9 mouse cellular contexts compared by ENCODE assay signal in genomic region chr7:67228891-67229602, GRCm38 (mm10). TPM values are rescaled to one million over a fixed set of nuclear protein-coding genes. Genes with fewer than 3 reads are reported as not detected.
DNase-seq lines count a peak whose midpoint lies in the region; ATAC-seq and TF ChIP-seq lines count a peak whose summit lies in the region.
"Had no signal": no experiment of that assay in that cellular context is flagged by ENCODE, and none has a peak within 500 bp of the region (broad histone marks: within the 10 kb centered on the region; RNA-seq: fewer than 3 reads in every experiment).

No protein-coding gene starts in this region.

- H3K27me3 ChIP-seq in liver, embryonic 13.5 days: no peaks in the 10 kb centered on the region
- no peaks in the 10 kb centered on the region for H3K27me3 ChIP-seq in neural tube, embryonic 13.5 days
- H3K27me3 ChIP-seq: neural tube, embryonic 12.5 days had no signal

- 69% methylated on average over 5 of the region's 5 CpGs for WGBS in liver, embryonic 13.5 days (ENCODE audit: insufficient replicate concordance)
- 82% methylated on average over 5 of the region's 5 CpGs for WGBS in neural tube, embryonic 13.5 days

- in situ Hi-C loops in ES-E14 (cut with MboI; ENCODE audit: low sequenced_read_pairs in 2 of 2, unreplicated experiment in 2 of 2): no loop called here

- no peaks in the 10 kb centered on the region; the same call in none of the 2 replicates for H3K36me3 ChIP-seq in ES-E14 (ENCODE audit: control insufficient read depth, insufficient read depth, low read length, poor library complexity, severe bottlenecking)
- peaks cover 9% of the 10 kb centered on the region; the same call in 1 of the 2 replicates for H3K36me3 ChIP-seq in liver, embryonic 13.5 days
- peaks cover 43% of the 10 kb centered on the region for H3K36me3 ChIP-seq in neural tube, embryonic 13.5 days

- peak; percentile 50 for DNase-seq in kidney, adult 18-20 months
- no peak for DNase-seq in kidney, adult 8-10 months
- peak; percentile 12 for DNase-seq in ES-E14 (ENCODE audit: low read depth, low spot score)
- DNase-seq in embryo, embryonic 10.5 days (ENCODE audit: low spot score): peak; percentile 62
- no peak for DNase-seq in liver, embryonic 13.5 days
- DNase-seq in left cerebral cortex, adult 8-10 months (ENCODE audit: low spot score in 2 of 2): no peak

- H3K9ac ChIP-seq in ES-E14 (ENCODE audit: insufficient read depth, low read depth, low read length, poor library complexity, severe bottlenecking): no peak overlapping the region
- H3K9ac ChIP-seq in liver, embryonic 13.5 days: no peak overlapping the region
- H3K9ac ChIP-seq in neural tube, embryonic 13.5 days: no peak overlapping the region
- H3K9ac ChIP-seq: neural tube, embryonic 12.5 days had no signal

- H3K4me2 ChIP-seq in liver, embryonic 13.5 days: no peak overlapping the region
- no peak overlapping the region for H3K4me2 ChIP-seq in neural tube, embryonic 13.5 days
- H3K4me2 ChIP-seq: neural tube, embryonic 12.5 days had no signal

- H3K27ac ChIP-seq in ES-E14 (ENCODE audit: insufficient read depth, low read depth, low read length, poor library complexity, severe bottlenecking): no peak overlapping the region
- no peak overlapping the region for H3K27ac ChIP-seq in liver, embryonic 13.5 days
- no peak overlapping the region for H3K27ac ChIP-seq in neural tube, embryonic 13.5 days (replicated peaks)
- H3K27ac ChIP-seq: neural tube, embryonic 12.5 days had no signal

- no peaks in the 10 kb centered on the region for H3K9me3 ChIP-seq in ES-E14 (ENCODE audit: control insufficient read depth, insufficient read depth, low read depth, low read length)
- H3K9me3 ChIP-seq in liver, embryonic 13.5 days (replicated peaks): no peaks in the 10 kb centered on the region
- H3K9me3 ChIP-seq in neural tube, embryonic 13.5 days: no peaks in the 10 kb centered on the region
- H3K9me3 ChIP-seq: neural tube, embryonic 12.5 days had no signal

- no peaks in the 10 kb centered on the region for H3K4me1 ChIP-seq in ES-E14 (ENCODE audit: control insufficient read depth in 2 of 2, insufficient read depth in 2 of 2, low read length in 2 of 2, poor library complexity in 1 of 2)
- H3K4me1 ChIP-seq in liver, embryonic 13.5 days (replicated peaks): peaks cover under 1% of the 10 kb centered on the region; the same call in 1 of the 2 replicates
- H3K4me1 ChIP-seq in neural tube, embryonic 13.5 days (replicated peaks): peaks cover 8% of the 10 kb centered on the region

- no peak overlapping the region for H3K4me3 ChIP-seq in ES-E14 (ENCODE audit: insufficient read depth in 1 of 2, low read depth in 1 of 2, low read length in 2 of 2, poor library complexity in 1 of 2, severe bottlenecking in 1 of 2)
- no peak overlapping the region for H3K4me3 ChIP-seq in liver, embryonic 13.5 days (replicated peaks)
- H3K4me3 ChIP-seq in neural tube, embryonic 13.5 days: no peak overlapping the region
- H3K4me3 ChIP-seq: neural tube, embryonic 12.5 days had no signal

- peak; percentile 61 to 76 for ATAC-seq in hematopoietic stem cell, adult 5-6 weeks (replicated peaks in 1 of 2; ENCODE audit: insufficient read depth in 1 of 2, low FRiP score in 2 of 2, low TSS enrichment in 1 of 2, low read depth in 1 of 2, poor library complexity in 2 of 2, severe bottlenecking in 2 of 2)
- ATAC-seq in liver, embryonic 13.5 days (ENCODE audit: low read depth): 0 out of 2 replicates have a peak, but pooled peaks have one; percentile 39
- ATAC-seq in neural tube, embryonic 13.5 days (ENCODE audit: low read depth): peak; percentile 44; the same call in 1 of the 2 replicates

TF ChIP-seq in ES-E14, 5 proteins besides CTCF, POLR2A, EP300 and RAD21:
- TF ChIP-seq ZNF384 (IDR thresholded peaks at IDR 0.05; ENCODE audit: low read depth, low read length) (no peak), HCFC1 (IDR thresholded peaks at IDR 0.05; ENCODE audit: borderline replicate concordance, insufficient read depth, low read length) (no peak), CHD2 (IDR thresholded peaks at IDR 0.05; ENCODE audit: low read depth, low read length) (no peak), ZC3H11A (IDR thresholded peaks at IDR 0.05; ENCODE audit: borderline replicate concordance, low read depth, low read length) (no peak), MAFK (IDR thresholded peaks at IDR 0.05; ENCODE audit: insufficient read depth, low read depth, low read length) (no peak)

RNA-seq across cellular contexts. Expression of gene Lysmd4, which starts 6.7 kb away (rescaled TPM):
- 5.3 and 6.1 TPM in 2 replicates for total RNA-seq in ES-E14 (2012; rRNA removed)
- total RNA-seq in hematopoietic stem cell, adult 5-6 weeks (2017): 5.0 and 6.6 TPM in 2 replicates
- polyA plus RNA-seq in liver, embryonic 13.5 days (2015; fragmentation: Nextera tagmentation; extraction: Ambion mirVana): 2.9 and 3.7 TPM in 2 replicates
- polyA plus RNA-seq in neural tube, embryonic 13.5 days (2015; fragmentation: Nextera tagmentation; extraction: Ambion mirVana): 32.7 and 37.4 TPM in 2 replicates
- total RNA-seq in left cerebral cortex, adult 8-10 months (2022): 10 to 100 TPM; 30.2 to 35.3 (median 34.3) TPM

Comparison
In these comparisons a context has a peak if more than half of its experiments do, and no peak if none do; other contexts are left out.
1. DNase-seq: peak in kidney, adult 18-20 months (single experiment), ES-E14 (single experiment) and embryo, embryonic 10.5 days (single experiment); none in kidney, adult 8-10 months (0 of 2), liver, embryonic 13.5 days (single experiment) and left cerebral cortex, adult 8-10 months (0 of 2).
2. Peak in every context shown above with its lines, with median percentiles within 50 percentile points of each other: ATAC-seq.